Mouse (Mus musculus) midbrain, embryonic 15.5 days (tissue): ENCODE data around the gene Prkg2. TPM values are rescaled to one million over a fixed set of nuclear protein-coding genes. Genes with fewer than 3 reads are reported as not detected.

Source experiments
- ATAC-seq: fragments of 200-750 bp; cut with Nextera tagmentation; replicated peaks from 2 replicates; pipeline ENCODE4 v1.8.0; 2017; ENCODE audit warnings: moderate TSS enrichment
- H3K27ac ChIP-seq: fragments of 300-500 bp; sonication (generic); 2 replicates; pipeline ENCODE4 v1.5.1; 2015; ENCODE audit warnings: mild to moderate bottlenecking, inconsistent platforms
- H3K27me3 ChIP-seq: fragments of 300-500 bp; sonication (generic); replicated peaks from 2 replicates; pipeline ENCODE4 v1.6.1; 2015; ENCODE audit warnings: inconsistent platforms
- H3K36me3 ChIP-seq: fragments of 300-500 bp; sonication (generic); replicated peaks from 2 replicates; pipeline ENCODE4 v1.6.1; 2015; ENCODE audit warnings: inconsistent platforms
- H3K4me1 ChIP-seq: fragments of 300-500 bp; sonication (generic); 2 replicates; pipeline ENCODE4 v1.6.1; 2015; ENCODE audit warnings: inconsistent platforms
- H3K4me2 ChIP-seq: fragments of 300-500 bp; sonication (generic); 2 replicates; pipeline ENCODE4 v1.6.1; 2015; ENCODE audit warnings: inconsistent platforms, mild to moderate bottlenecking, moderate library complexity
- H3K4me3 ChIP-seq: fragments of 300-500 bp; sonication (generic); 2 replicates; pipeline ENCODE4 v1.5.1; 2015; ENCODE audit warnings: mild to moderate bottlenecking, inconsistent platforms
- H3K9ac ChIP-seq: fragments of 300-500 bp; sonication (generic); 2 replicates; pipeline ENCODE4 v1.6.1; 2015; ENCODE audit warnings: mild to moderate bottlenecking, inconsistent platforms
- H3K9me3 ChIP-seq: fragments of 300-500 bp; sonication (generic); 2 replicates; pipeline ENCODE4 v1.6.1; 2016; ENCODE audit warnings: inconsistent platforms
- WGBS: fragments of 180-500 bp; shearing (Covaris S2); methylation state at CpG from one replicate; pipeline ENCODE4 v1.1.7; 2015; ENCODE audit warnings: mixed read lengths; 5-methylcytosine and 5-hydroxymethylcytosine counted together
- polyA plus RNA-seq: library from polyadenylated mRNA; unstranded; fragments of >200 nt; fragmentation: Nextera tagmentation; extraction: Ambion mirVana; gene quantifications from 2 replicates; pipeline ENCODE4 v1.2.1, GENCODE M21; 2015

Gene Prkg2
- polyA plus RNA-seq, 1 experiment from 2014 or later, result 2.7 TPM

DNA sequence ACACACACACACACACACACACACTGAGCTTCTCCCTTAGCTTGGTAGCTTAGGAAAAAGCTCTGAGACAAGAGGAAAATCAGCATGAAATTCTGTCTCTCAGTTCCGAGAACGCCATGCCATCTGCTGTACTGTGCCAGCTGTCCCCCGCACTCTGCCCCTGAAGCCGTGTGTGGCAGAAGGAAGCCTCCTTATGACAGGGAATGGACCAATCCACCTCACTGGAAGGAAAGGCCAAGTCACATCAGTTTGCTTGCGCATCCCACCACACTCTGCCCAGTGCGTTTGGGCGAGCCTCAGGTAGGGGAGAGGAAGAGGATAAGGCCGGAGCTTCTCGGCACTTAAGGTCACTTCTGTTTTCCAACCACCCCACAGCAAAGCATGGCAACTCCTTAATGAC, 98.0 kb downstream of the Prkg2 start:
- H3K36me3 ChIP-seq, result no peaks in the 10 kb centered on the region
- peaks cover 13% of the 10 kb centered on the region; the same call in 1 of the 2 replicates for H3K4me1 ChIP-seq
- H3K27me3 ChIP-seq, result no peaks in the 10 kb centered on the region
- ATAC-seq, result peak; percentile 62; the same call in 1 of the 2 replicates
- H3K9ac ChIP-seq, result no peak overlapping the region
- H3K27ac ChIP-seq, result no peak overlapping the region
- H3K4me2 ChIP-seq, result no peak overlapping the region
- H3K9me3 ChIP-seq, result no peaks in the 10 kb centered on the region
- no peak overlapping the region for H3K4me3 ChIP-seq
- WGBS, result 65% methylated on average over 9 of the region's 9 CpGs

- no peak overlapping the region for H3K4me3 ChIP-seq
- no peaks in the 10 kb centered on the region for H3K9me3 ChIP-seq
- WGBS, result 55% methylated on average over 4 of the region's 4 CpGs
- peaks cover 13% of the 10 kb centered on the region; the same call in 1 of the 2 replicates for H3K4me1 ChIP-seq
- H3K9ac ChIP-seq, result no peak overlapping the region
- H3K27me3 ChIP-seq, result no peaks in the 10 kb centered on the region
- ATAC-seq, result no peak
- no peaks in the 10 kb centered on the region for H3K36me3 ChIP-seq
- H3K27ac ChIP-seq, result no peak overlapping the region
- H3K4me2 ChIP-seq, result no peak overlapping the region
These were observed 99.3 kb downstream of the Prkg2 start for GRCm38 (mm10) chr5:98937879-98938278.

- H3K27ac ChIP-seq, result no peak overlapping the region
- 38% methylated on average over 2 of the region's 2 CpGs for WGBS
- no peaks in the 10 kb centered on the region for H3K9me3 ChIP-seq
- H3K4me2 ChIP-seq, result no peak overlapping the region
- no peak for ATAC-seq
- H3K9ac ChIP-seq, result no peak overlapping the region
- H3K27me3 ChIP-seq, result no peaks in the 10 kb centered on the region
- H3K36me3 ChIP-seq, result no peaks in the 10 kb centered on the region
- no peak overlapping the region for H3K4me3 ChIP-seq
- H3K4me1 ChIP-seq, result peaks cover 13% of the 10 kb centered on the region; the same call in 1 of the 2 replicates
These were observed 100.5 kb downstream of the Prkg2 start for GRCm38 (mm10) chr5:98936650-98937049.

GRCm38 (mm10) chr5:98935930-98936329, 101.2 kb downstream of the Prkg2 start:
- 69% methylated on average over 8 of the region's 8 CpGs for WGBS
- no peak overlapping the region for H3K9ac ChIP-seq
- H3K4me2 ChIP-seq, result no peak overlapping the region

DNA sequence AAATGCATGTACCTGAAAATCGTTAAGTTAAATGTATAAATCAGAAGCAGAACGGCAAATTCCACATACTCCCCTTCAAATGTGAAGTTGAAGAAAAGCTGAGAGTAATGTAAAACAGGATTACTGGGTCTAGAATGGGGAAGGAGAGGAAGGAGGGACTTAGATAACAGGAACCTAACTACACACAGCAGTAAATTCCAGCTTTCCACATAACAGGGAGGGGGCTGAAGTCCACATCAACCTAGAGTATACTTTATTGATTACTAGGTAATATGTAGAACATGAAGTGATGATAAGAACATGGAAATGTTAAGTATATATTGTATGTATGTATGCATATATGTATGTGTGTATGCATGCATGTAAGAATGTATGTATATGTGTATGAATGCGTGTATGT, 114.2 kb downstream of the Prkg2 start:
- Histone ChIP-seq H3K4me1 (no peaks in the 10 kb centered on the region), H3K4me2 (no peak overlapping the region), H3K9me3 (no peaks in the 10 kb centered on the region), H3K4me3 (no peak overlapping the region), H3K9ac (no peak overlapping the region), H3K36me3 (no peaks in the 10 kb centered on the region), H3K27me3 (no peaks in the 10 kb centered on the region), H3K27ac (no peak overlapping the region)
- ATAC-seq, result no peak
- 90% methylated on average over 3 of the region's 3 CpGs for WGBS

More at GRCm38 (mm10) chr5:98935930-98936329, 101.2 kb downstream of the Prkg2 start:
- H3K4me1 ChIP-seq, result peaks cover 10% of the 10 kb centered on the region; the same call in 1 of the 2 replicates
- ATAC-seq, result no peak
- H3K27me3 ChIP-seq, result no peaks in the 10 kb centered on the region
- H3K27ac ChIP-seq, result no peak overlapping the region
- H3K4me3 ChIP-seq, result no peak overlapping the region
- no peaks in the 10 kb centered on the region for H3K36me3 ChIP-seq
- H3K9me3 ChIP-seq, result no peaks in the 10 kb centered on the region

GRCm38 (mm10) chr5:98921608-98922007, 115.5 kb downstream of the Prkg2 start:
- Histone ChIP-seq H3K36me3 (no peaks in the 10 kb centered on the region), H3K4me1 (no peaks in the 10 kb centered on the region), H3K9ac (no peak overlapping the region), H3K27me3 (no peaks in the 10 kb centered on the region), H3K27ac (no peak overlapping the region), H3K4me3 (no peak overlapping the region), H3K9me3 (no peaks in the 10 kb centered on the region), H3K4me2 (no peak overlapping the region)
- 66% methylated on average over 1 of the region's 1 CpGs for WGBS
- ATAC-seq, result no peak

DNA sequence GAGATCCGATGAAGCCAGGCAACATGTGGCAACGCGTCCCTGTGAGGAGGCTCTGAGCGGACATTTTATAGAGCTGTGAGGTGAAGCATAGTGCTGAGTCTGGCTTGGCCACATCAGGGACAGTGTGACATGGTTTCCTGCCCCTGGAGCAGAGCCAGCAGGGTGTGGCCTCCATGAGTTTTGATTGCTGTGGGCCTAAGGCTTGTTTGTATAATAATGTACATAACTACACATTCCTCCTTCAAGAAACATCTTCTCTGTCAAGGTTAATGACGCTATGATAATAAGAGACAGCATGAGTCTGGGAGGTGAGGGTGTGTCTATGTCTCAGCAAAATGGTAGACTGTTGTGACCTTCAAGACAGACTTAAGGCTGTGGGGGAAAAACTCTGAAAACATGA, 118.4 kb downstream of the Prkg2 start:
- no peaks in the 10 kb centered on the region for H3K27me3 ChIP-seq
- no peak overlapping the region for H3K4me3 ChIP-seq
- no peak for ATAC-seq
- no peaks in the 10 kb centered on the region for H3K9me3 ChIP-seq
- no peak overlapping the region for H3K27ac ChIP-seq
- no peak overlapping the region for H3K9ac ChIP-seq
- no peaks in the 10 kb centered on the region for H3K4me1 ChIP-seq
- no peaks in the 10 kb centered on the region for H3K36me3 ChIP-seq
- H3K4me2 ChIP-seq, result no peak overlapping the region
- WGBS, result 94% methylated on average over 5 of the region's 5 CpGs

DNA sequence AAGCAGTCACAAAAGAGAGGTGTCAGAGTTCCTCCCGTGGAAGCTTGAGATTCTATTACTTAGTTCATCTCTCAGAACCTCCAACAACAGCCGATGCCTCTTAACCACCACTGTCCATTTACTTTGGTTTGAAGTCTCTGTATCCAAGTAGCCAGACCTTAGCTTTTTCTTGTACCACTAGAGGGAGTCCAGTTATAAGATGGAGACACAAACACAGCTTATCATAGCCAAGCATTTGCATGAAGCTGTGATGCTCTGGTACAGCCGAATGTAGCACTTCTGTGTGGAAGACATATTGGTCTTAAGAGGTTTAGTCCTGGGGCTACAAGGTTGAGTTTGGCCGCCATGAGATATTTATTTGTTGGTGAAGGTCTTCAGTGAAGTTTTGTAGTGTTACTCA, 134.8 kb downstream of the Prkg2 start:
- H3K27ac ChIP-seq, result no peak overlapping the region
- H3K9me3 ChIP-seq, result no peaks in the 10 kb centered on the region
- H3K4me2 ChIP-seq, result no peak overlapping the region
- no peak overlapping the region for H3K9ac ChIP-seq
- H3K27me3 ChIP-seq, result no peaks in the 10 kb centered on the region
- H3K36me3 ChIP-seq, result no peaks in the 10 kb centered on the region
- peak; percentile 79 for ATAC-seq
- H3K4me1 ChIP-seq, result no peaks in the 10 kb centered on the region
- no peak overlapping the region for H3K4me3 ChIP-seq
- 62% methylated on average over 4 of the region's 4 CpGs for WGBS

- no peak for ATAC-seq
- no peaks in the 10 kb centered on the region for H3K27me3 ChIP-seq
- H3K9me3 ChIP-seq, result no peaks in the 10 kb centered on the region
- no peak overlapping the region for H3K9ac ChIP-seq
- WGBS, result 85% methylated on average over 5 of the region's 5 CpGs
- no peaks in the 10 kb centered on the region for H3K4me1 ChIP-seq
- no peak overlapping the region for H3K4me3 ChIP-seq
- no peak overlapping the region for H3K27ac ChIP-seq
- no peak overlapping the region for H3K4me2 ChIP-seq
- no peaks in the 10 kb centered on the region for H3K36me3 ChIP-seq
These were observed 136.2 kb downstream of the Prkg2 start for GRCm38 (mm10) chr5:98900926-98901325.

DNA sequence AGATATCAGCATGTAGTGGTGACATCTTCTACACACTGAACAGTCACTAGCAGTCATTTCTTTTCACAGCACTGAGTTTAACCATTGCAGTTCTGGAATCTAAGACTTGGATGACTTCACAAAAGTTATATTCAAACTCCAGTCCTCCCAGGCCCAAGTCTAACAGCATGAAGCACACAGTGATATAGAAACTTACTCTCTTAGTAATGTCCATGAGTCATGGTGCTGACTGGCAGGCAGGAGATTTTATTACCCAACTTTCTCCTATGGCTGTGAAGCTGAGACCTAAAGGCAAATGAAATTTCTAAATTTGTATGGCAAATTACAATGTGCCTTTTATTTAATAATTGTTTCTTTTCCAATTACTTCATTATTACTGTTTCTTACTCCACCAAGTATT, 139.2 kb downstream of the Prkg2 start:
- no peaks in the 10 kb centered on the region for H3K36me3 ChIP-seq
- H3K9ac ChIP-seq, result no peak overlapping the region
- H3K27ac ChIP-seq, result no peak overlapping the region
- no peaks in the 10 kb centered on the region for H3K27me3 ChIP-seq
- no peak overlapping the region for H3K4me3 ChIP-seq
- H3K4me2 ChIP-seq, result no peak overlapping the region
- no peak for ATAC-seq
- no peaks in the 10 kb centered on the region for H3K4me1 ChIP-seq
- H3K9me3 ChIP-seq, result no peaks in the 10 kb centered on the region

- no peaks in the 10 kb centered on the region for H3K27me3 ChIP-seq
- H3K36me3 ChIP-seq, result no peaks in the 10 kb centered on the region
- H3K9me3 ChIP-seq, result no peaks in the 10 kb centered on the region
- no peak overlapping the region for H3K4me2 ChIP-seq
- 88% methylated on average over 3 of the region's 3 CpGs for WGBS
- ATAC-seq, result no peak
- no peak overlapping the region for H3K4me3 ChIP-seq
- no peaks in the 10 kb centered on the region for H3K4me1 ChIP-seq
- H3K27ac ChIP-seq, result no peak overlapping the region
- H3K9ac ChIP-seq, result no peak overlapping the region
These were observed 142.9 kb downstream of the Prkg2 start for GRCm38 (mm10) chr5:98894281-98894680.

DNA sequence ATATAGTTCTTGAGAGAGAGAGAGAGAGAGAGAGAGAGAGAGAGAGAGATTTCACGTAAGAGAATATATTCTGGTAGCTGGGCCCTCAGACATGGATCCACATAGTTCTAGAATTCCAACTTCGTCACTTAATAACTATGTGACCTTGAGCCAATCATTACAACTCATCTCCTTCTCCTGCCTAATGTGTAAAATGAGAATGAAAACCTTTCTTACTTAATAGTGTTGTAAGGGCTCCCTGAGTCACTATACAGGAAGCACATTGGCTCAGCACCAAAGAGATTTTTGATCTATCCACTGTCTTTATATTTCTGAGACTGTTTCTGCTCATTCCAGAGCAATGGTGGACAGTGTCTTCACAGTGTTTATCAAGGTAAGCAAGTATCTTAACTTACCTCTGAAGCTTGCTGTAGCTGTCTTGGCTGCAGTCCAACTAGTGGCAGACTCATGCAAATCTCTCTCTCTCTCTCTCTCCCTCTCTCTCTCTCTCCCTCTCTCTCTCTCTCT, 146.6 kb downstream of the Prkg2 start:
- no peaks in the 10 kb centered on the region for H3K9me3 ChIP-seq
- H3K27me3 ChIP-seq, result no peaks in the 10 kb centered on the region
- WGBS, result 86% methylated on average over 2 of the region's 2 CpGs

GRCm38 (mm10) chr5:98882096-98882495, 155.1 kb downstream of the Prkg2 start:
- no peak overlapping the region for H3K4me2 ChIP-seq
- no peaks in the 10 kb centered on the region for H3K36me3 ChIP-seq
- H3K4me1 ChIP-seq, result no peaks in the 10 kb centered on the region
- no peak overlapping the region for H3K4me3 ChIP-seq
- no peak overlapping the region for H3K27ac ChIP-seq
- 84% methylated on average over 3 of the region's 3 CpGs for WGBS
- no peak overlapping the region for H3K9ac ChIP-seq
- ATAC-seq, result no peak
- H3K9me3 ChIP-seq, result no peaks in the 10 kb centered on the region
- no peaks in the 10 kb centered on the region for H3K27me3 ChIP-seq

More for the DNA sequence above, 146.6 kb downstream of the Prkg2 start:
- Histone ChIP-seq H3K4me1 (no peaks in the 10 kb centered on the region), H3K4me2 (no peak overlapping the region), H3K27ac (no peak overlapping the region), H3K4me3 (no peak overlapping the region), H3K9ac (no peak overlapping the region), H3K36me3 (no peaks in the 10 kb centered on the region)
- ATAC-seq, result no peak
